Mouse (Mus musculus) hindlimb bud, embryonic 11.5 days (tissue): ENCODE measurements around the gene BC055324.
"Not testable (repeated sequence)": the region's sequence is repeated elsewhere in the genome, so short reads cannot be mapped to it uniquely, and the experiment has no call there.

Source experiments
- DNase-seq: peaks from one replicate; pipeline ENCODE4 v3.0.0-alpha.2; 2012; ENCODE audit warnings: low read depth, low spot score; ENCODE audit errors: extremely low spot score

BC055324 gene

DNA sequence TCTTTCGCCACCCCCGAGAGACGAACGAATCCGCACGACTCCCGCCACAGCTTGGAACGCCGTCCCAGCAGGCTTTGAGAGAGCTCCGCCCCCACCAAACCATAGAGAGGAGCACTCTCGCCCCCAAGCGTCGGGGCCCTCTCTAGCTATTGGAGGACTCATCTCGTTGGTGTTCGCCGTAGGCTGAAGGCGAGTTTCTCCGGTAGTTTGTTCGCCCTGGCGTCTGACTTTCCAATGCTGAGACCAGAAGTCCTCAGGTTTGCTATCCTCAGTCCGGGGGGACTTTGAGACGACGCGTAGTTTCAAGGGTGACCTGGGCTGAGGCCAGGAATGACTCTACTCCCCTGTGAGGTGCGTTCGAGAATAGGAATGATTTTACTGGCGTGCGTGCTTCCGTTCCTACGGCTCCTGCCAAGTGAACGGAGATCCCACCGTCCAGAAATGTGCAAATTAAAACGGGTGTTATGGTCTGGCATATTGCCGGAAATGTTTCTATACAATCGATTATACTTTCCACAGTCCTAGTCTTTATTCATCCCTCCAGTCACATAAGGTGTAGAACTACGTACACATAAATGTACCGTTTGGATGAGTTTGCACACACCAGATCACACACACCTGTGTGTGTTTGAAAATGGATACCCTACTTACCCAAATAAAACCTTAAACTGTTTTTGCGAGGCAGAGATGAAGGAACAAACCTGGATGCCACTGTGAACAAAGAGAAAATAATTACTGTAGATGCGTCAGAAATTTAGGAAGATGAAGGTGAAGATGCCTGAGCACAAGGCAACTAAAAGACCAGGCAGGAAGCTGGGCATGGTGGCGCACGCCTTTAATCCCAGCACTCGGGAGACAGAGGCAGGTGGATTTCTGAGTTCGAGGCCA is at the start of gene BC055324, which contains the start of gene Mettl18:
Gene BC055324 (minus strand): TSS at position 76 of the 888 bp plus-strand sequence.
Gene Mettl18 (plus strand): TSS at position 169 of the 888 bp plus-strand sequence.
- peak; percentile 77 for DNase-seq

DNA sequence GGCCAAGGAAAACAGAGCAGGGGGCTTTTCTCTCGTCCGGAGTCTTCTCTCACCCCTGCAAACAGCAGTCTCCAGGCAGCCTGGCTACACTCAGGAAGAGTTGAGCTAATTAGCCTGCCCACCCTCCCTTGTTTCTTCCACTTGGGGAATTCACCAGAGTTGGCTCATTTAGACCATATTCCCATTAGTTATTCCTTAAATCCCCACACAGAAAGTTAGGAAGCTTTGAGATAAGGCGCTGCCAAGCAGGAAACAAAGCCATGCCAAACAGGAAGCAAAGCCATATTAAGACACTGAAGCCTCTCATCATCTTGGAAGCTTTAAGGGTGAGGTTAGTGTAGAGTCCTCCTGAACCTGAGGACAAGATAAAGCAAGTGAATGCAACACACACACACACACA is 49.0 kb upstream of the BC055324 start:
- DNase-seq: no peak

DNA sequence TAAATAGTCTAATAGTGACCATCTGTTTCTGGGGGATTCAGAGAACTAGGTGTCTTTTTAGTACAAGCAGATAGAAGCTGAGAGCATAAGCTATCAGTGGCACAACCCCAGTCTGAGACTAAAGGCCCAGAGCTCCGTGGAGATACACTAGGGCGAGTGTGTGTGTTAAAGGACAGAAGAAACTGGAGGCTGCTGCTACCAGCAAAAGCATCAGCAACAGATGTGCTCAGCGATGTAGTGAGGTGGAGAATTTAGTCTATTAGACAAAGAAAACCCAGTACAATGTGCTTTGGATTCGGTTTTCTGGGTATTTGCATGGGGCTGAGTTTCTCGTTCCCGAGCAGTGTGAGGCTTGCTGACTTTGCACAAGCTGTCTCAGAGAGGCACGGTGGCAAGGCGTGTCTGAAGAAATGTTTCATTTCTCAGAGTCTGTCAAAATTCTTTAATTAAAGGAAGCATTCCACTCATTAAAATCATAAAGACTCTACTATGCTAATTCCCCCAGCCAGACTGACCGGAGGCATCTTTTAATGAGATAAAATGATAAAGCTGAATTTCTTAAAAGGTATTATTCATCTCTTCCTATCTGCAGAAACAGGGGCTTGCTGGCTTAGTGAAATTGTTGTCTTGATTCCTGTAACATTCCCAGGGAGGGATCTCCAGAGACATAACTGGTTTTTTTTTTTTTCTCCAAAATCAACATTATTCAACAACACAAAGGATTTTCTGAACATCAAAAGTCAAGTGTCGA is 46.0 kb upstream of the BC055324 start:
- DNase-seq: no peak

DNA sequence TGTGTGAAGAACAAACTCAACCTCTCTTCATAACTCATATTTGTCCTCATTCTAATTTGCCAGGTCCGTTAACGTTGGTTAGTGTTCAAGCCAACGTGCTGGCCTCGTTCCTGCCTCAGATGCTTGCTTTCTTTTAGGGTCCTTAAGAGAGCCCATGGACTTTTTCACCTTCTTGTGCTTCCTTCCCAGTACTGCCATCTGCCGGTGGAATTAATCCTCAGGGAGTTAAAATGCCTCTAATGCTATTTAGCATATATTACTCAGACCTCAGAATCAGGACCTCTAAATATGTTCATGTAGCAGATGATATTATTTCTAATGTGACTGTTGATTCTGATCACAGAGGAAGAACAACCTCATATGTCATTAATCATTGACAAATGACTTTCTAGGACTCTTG is 32.8 kb upstream of the BC055324 start:
- no peak for DNase-seq

DNA sequence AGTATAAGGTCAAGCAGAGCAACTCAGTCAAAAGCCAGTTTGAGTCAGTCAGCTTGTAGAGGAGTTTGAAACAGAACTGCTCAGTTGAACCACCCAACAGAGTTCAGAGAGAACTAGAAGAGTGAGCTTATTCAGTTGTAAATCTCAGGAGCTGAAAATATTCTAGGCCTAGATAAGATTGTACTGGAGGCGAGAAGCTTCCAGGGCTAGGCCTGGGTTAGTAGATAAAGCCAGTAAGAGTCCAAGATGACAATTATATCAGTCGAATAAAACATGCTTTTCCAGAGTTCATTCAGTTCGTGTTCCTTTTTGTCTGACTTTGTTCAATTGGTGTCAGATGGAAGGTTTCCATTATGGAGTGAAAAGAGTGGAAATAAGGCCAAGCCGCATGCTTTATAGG is 31.1 kb upstream of the BC055324 start:
- DNase-seq: no peak

DNA sequence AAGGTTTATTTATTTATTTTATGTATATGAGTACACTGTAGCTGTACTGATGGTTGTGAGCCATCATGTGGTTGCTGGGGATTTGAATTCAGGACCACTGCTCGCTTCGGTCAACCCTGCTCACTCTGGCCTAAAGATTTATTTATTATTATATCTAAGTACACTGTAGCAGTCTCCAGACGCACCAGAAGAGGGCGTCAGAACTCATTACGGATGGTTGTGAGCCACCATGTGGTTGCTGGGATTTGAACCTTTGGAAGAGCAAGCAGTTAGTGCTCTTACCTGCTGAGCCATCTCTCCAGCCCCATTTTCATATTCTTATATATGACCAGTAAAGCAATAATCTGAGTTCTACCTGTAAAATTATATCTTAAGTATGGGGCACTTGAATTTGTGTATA is 27.5 kb upstream of the BC055324 start:
- DNase-seq: not testable (repeated sequence)

DNA sequence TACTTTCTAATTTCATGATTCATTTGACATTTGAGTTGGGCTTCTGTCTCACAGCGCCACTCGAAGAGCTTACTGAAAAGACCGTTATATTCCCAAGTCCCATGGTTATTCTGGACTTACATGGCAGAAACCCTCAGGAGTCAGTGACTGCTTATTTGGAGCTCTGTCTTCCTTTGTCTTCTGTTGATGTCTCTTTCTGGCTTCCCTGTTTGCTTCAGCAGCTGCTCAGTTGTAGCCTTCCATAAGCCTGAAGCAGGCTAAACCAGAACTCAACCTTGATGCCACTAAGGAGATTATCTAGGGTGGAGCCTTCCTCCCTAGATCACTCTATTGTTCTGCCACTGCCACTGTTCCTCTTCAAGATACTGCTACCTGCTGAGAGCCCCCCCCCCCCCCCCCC is 26.1 kb upstream of the BC055324 start:
- not testable (repeated sequence) for DNase-seq

DNA sequence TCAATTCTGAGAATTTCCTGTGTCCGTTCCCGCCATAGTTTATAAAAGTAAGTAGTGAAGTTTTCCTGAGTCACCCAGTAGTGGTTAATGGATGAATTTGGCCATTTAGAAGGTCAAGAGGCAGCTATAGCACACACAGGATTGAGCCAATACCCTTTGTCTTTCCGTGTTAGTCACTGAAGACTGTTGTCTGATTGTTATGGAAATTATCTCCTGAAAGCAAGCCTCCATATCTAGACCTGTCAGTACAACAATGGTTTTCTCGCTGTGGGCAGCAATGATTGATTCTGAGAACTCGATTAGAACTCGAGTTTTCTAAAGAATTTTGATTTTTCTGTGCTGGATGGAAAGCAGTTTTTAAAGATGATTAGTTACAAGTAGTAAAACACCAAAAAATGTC is 25.2 kb upstream of the BC055324 start:
- DNase-seq: no peak

DNA sequence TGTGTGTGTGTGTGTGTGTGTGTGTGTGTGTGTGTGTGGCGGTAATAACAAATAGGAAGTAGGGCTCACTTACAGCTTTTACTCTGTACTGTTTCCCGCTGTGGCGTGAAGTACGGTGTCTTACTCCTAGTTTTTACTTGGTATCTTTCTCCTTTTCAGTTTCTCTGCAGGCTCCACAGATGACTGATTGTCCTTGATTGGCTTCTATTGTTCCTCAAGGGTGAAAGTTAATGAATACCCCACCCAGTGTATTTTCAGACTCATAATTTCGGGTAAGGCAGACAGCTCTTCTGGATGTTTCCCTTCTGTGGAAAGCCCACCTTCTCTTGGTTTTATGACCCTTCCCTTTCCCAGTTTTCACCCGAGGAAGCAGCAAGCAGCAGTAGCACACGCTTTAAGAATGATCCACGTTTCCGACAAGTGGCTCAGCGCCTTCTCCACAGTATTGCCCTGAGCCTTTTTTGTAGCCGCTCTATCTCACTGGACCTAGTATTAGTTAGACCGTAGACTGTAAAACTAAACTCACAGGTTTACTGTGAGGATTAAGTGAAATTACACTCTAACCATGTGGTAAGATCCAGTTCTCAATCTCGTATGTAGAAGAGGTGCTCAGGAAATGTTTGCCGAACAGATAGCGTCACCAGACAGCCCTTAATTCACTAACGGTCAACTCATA is 23.8 kb upstream of the BC055324 start:
- DNase-seq: no peak

DNA sequence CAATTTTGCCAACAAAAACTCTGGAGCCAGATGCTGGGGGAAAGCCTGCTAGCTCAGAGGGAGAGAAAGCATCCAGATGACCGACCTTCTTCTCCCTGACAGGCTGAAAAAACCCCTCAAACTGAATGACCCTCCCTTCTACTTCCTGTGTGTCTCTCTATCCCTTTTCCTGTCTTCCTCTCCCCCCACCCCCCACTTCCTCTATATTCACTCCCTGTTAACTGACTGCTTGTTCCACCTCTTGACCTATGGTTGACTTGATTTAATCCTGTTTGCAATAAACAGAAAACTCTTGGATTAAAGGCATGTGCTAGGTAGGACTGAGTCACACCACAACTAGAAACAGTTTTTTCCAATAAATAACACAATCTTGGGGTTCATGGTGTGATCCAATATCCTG is 20.0 kb upstream of the BC055324 start:
- DNase-seq: no peak

DNA sequence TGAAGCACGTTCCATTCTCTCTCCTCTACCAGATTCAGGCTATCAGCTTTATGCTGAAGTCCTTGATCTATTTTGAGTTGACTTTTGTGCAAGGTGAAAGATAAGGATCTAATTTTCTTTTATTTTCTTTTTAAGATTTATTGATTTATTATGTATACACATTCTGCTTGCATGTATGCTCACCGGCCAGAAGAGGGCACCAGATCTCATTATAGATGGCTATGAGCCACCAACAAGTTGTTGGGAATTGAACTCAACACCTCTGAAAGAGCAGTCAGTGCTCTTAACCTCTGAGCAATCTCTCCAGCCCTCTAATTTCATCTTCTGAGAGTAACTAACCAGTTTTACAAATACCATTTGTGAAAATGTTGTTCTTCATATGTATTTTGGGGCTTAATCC is 14.6 kb upstream of the BC055324 start:
- DNase-seq: no peak

DNA sequence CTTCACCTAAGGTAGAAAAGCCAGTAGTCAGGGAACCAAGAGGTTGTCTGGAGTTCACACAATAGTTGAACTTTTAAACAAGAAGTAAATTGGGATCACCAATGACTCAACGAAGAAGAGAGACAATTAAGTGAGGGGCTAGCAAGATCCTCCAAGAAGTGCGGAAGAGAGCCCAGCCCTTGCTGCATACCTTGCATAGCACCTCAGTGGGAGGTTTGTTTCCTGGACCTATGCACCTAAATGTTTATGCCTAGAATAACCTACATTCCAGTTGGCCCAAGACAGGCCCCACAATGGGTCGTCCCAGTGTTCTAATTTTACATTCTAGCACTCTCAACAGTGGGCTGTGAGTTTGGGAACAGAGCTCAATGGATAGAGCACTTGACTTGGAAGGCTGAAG is 9.7 kb upstream of the BC055324 start:
- no peak for DNase-seq

DNA sequence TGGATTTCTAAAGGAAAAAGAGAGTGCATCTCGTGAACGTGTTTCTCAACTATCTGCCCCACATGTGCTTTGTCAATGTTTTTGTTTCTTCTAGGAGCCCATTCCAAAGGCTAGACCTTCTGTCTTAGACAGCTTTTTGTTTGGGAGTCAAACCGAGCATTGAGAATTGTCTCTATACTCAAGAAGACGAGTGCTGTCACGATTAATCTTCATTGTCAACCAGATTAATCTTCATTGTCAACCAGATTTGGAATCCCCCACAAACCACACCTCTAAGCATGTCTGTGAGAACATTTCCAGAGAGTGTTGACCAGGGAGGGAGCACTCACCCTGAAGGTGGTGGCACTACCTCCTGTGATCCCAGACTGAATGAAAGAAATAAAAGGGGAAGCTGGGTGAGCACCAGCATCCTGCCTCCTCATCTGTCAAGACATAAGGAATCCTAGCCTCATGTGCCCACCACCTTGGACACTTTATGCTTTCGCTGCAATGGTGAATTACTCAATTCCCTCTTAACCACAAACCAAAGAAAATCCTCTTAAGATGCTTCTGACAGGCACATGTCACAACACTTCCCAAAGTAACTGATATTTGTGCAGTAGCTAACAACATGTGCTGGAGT is 7.3 kb upstream of the BC055324 start:
- no peak for DNase-seq

DNA sequence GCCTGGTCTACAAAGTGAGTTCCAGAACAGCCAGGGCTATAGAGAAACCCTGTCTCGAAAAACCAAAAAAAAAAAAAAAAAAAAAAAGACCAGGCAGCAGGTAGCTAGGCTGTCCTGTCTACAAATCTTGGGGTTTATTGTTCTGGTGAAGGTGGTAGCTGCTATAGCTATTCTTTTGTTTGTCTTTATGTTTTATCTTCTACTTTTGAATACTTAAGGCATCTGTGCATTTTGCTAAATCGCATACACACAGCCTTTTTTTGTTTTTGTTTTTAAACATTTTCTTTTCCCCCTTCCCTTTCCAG is 965 bp upstream of the BC055324 start:
- no peak for DNase-seq

DNA sequence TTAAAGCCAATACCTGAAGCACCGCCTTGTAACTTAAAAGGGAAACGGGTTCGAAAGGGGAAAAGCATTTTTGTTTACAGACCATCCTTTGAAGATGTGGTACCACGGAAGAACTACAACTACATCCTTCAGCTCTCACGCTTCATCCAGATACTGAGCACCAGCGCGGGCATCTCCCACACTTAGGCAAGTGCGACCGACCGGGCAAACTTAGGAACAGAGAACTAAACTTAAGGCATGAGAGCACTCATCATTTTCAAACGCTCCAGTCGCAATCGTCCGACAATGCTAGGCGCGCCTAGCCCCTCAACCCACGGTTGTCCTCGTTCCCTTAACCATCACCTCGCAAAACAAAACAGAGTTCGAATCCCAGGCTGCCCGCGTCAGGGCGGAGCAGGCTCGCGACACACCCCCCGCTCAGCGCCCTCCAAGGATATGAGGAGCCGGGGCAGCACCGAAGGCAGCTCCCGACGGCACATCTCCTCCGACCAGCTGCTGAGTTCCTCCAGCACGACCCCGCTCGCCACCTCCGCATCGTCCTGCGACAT is 349 bp downstream of the BC055324 start:
- peak; percentile 12 for DNase-seq

DNA sequence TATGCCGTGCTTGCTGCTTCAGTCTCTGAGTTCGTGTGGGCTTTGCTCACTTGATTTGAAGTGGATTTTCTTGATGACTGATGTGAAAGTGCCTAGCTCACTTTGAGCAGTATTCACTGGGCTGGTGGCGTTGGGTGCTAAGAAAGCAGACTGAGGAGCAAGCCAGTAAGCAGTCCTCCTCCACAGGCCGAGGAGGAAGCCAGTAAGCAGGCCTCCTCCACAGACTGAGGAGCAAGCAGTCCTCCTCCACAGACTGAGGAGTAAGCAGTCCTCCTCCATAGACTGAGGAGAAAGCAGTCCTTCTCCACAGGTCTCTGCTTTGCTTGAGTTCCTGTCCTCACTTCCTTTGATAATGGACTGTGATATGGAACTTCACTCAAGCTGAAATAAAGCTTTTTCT is 2.2 kb downstream of the BC055324 start:
- DNase-seq: no peak

DNA sequence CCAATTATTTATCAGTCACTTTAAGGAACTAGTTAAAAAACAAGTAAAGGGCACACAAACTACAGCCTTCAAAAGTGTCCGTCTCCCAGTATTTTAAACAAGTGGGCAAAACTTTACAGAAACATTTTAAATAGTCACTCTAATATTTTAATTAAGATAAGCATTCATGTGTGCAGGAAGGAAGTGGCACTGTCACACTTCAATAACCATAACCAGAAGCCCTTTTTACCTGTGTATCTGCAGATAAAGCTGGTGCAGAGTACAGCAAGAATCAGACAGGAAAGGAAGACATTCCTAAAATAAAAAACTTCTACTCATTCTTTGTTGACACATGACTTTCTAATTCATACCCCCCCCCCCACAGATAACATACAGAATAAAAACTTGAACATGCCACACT is 18.1 kb downstream of the BC055324 start:
- no peak for DNase-seq

DNA sequence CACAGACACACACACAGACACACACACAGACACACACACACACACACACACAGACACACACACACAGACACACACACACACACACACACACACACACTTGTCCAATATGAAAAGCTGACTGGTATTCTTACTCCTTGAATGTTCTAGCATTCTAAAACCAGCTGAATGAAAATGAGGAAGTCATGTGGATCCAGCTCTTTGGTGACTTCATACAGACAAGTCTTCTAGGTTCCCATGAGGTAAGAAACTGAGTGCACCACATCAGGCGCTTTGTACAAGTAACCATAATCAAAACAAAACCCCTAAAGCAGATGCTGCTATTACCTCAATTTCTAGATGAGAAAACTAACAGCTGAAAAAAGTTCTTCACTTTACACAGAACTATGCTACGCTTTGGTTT is 19.5 kb downstream of the BC055324 start:
- no peak for DNase-seq

DNA sequence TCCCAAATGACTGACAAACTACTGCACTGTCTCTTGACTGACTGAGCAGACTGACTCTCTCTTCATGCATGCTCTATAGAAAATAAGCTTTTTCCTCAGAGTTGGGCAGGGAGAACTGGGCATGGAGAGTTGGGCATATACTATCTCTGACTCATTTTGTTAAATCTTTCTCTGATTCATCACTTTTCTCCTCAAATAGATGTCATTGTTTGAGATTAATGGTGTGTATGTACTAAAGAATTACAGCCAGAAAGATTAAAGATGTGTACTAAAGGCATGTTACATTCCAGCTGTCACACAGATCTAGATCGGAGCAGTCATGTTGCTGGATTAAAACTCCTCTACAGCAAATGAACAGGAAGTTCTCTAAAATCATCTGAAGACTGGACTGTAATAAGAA is 20.1 kb downstream of the BC055324 start:
- no peak for DNase-seq

DNA sequence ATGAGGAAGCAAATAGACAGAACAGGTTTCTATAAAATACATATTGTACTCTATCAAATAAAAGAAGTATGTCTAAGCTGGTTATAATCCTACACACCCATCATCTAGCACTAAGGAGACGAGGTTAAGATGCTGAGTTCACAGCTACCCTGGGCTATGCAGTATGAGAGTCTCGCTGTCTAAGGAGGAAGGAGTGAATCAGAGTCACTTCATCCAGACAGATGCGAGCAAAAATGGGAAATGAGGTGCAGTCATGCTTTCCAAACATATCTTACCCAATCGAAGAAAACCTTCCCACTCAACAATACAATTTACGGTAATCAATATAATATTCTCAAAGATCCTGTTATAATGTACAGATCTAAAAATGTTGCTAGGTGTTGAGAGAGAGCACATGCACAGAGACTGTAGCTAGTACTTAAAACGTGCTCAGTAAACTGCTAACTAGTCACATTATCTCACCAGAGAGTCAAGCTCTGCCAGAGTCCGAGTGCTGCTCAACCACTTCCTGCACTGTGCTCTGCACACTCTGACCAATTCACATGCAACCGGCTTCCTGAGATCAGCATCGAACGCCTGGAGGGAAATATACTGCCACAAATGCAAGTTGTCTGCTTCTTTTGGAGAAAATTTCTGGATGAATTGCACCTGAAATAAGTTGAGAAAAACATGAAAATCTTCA is 30.4 kb downstream of the BC055324 start:
- no peak for DNase-seq

DNA sequence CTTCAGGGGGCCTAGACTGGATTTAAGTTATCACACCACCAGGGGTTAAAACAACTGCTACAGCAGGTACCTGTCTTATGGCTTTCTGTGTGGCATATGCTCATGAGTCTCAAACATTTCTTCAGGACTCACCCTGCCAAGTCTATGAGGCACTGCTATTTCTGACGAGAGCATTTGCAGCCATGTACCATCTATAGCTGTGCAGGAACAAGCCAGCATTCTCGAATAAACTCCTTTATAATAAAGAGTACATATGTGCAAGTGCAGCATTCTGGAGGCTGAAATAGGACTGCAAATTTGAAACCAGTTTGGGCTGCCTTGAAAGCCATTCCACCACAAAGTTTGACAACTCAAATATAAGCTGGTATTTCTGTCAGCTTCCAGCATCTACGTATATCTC is 36.6 kb downstream of the BC055324 start:
- no peak for DNase-seq
